Mouse (Mus musculus) G1E-ER4 (cell line): ENCODE data around the gene Slc24a3. TPM values are rescaled to one million over a fixed set of nuclear protein-coding genes. Genes with fewer than 3 reads are reported as not detected.

ENCODE experiments used
- GATA1 ChIP-seq: IDR thresholded peaks from one replicate; pipeline ENCODE4 v1.8.0; 2012; ENCODE audit warnings: low read length, inconsistent platforms
- polyA plus RNA-seq: library from polyadenylated mRNA; stranded (reverse); fragments of >175 nt; gene quantifications from 2 replicates; pipeline ENCODE4 v1.2.3, GENCODE M21; 2012

Gene Slc24a3
- polyA plus RNA-seq, 1 experiment = not detected

- TF ChIP-seq GATA1 = no peak
Measured at GRCm38 (mm10) chr2:145175036-145175435, 7.5 kb downstream of the Slc24a3 start.

- no peak for TF ChIP-seq GATA1
Measured at GRCm38 (mm10) chr2:145182410-145182809, 14.9 kb downstream of the Slc24a3 start.

GRCm38 (mm10) chr2:145188828-145189227, 21.3 kb downstream of the Slc24a3 start:
- TF ChIP-seq GATA1 = no peak

GRCm38 (mm10) chr2:145196043-145196442, 28.5 kb downstream of the Slc24a3 start:
- TF ChIP-seq GATA1 = no peak

GRCm38 (mm10) chr2:145196501-145197042, 29.0 kb downstream of the Slc24a3 start:
- no peak for TF ChIP-seq GATA1

- TF ChIP-seq GATA1 = no peak
Measured at GRCm38 (mm10) chr2:145197076-145197475, 29.5 kb downstream of the Slc24a3 start.

GRCm38 (mm10) chr2:145213587-145213986, 46.0 kb downstream of the Slc24a3 start:
- TF ChIP-seq GATA1 = no peak

- no peak for TF ChIP-seq GATA1
Measured at GRCm38 (mm10) chr2:145214086-145214831, 46.7 kb downstream of the Slc24a3 start.

GRCm38 (mm10) chr2:145216580-145216979, 49.0 kb downstream of the Slc24a3 start:
- TF ChIP-seq GATA1 = no peak

- no peak for TF ChIP-seq GATA1
Measured at GRCm38 (mm10) chr2:145217422-145217821, 49.9 kb downstream of the Slc24a3 start.

DNA sequence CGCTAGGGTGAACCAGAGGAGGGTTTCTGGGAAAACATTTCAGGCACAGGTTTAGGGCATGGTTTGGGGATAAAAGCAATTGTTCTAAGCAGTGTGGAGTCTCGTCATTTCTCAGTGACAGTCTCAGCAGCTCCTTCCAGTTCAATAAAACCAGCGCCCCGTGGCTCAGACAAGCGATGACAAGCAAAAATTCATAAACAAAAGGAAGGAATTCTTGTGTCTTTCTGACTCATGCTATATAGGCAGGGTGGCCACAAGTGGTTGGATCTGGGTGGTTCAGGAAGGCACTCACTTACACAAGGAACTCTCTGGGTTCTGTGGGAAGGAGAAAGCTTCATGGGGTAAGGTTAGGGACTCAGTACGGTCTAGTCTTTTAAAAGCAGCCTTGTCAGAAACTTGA, 51.7 kb downstream of the Slc24a3 start:
- TF ChIP-seq GATA1 = no peak

GRCm38 (mm10) chr2:145223646-145224045, 56.1 kb downstream of the Slc24a3 start:
- no peak for TF ChIP-seq GATA1

GRCm38 (mm10) chr2:145225640-145226039, 58.1 kb downstream of the Slc24a3 start:
- TF ChIP-seq GATA1 = no peak

- no peak for TF ChIP-seq GATA1
Measured at GRCm38 (mm10) chr2:145226100-145226499, 58.5 kb downstream of the Slc24a3 start.

DNA sequence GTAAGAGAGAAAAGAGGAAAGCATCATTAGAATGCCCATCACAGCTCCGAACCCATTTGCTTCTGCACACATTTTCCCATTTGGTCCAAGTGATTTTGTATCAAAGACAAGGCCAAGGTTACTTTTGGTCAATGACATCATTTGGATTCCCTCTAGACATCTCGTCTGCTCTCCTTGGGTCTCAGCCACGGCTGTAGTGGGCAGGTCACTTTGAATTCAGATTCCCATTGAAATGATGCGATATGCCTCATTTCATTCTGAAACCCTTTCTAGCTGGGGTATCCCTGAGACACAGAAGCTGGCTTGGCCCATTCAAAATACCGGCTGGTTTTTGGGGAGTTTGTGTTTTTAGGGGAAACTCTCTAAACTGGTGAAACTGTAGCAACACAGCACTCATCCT, 59.8 kb downstream of the Slc24a3 start:
- no peak for TF ChIP-seq GATA1

GRCm38 (mm10) chr2:145232764-145233484, 65.4 kb downstream of the Slc24a3 start:
- no peak for TF ChIP-seq GATA1

- no peak for TF ChIP-seq GATA1
Measured at GRCm38 (mm10) chr2:145233547-145234398, 66.2 kb downstream of the Slc24a3 start.
